Mouse (Mus musculus) regulatory T cell (primary cell): ENCODE measurements around the gene Uevld.
"Not testable (repeated sequence)": the region's sequence is repeated elsewhere in the genome, so short reads cannot be mapped to it uniquely, and the experiment has no call there.

ENCODE experiments used
- in situ Hi-C: fragments of 300-600 bp; cut with MboI, MseI; formaldehyde crosslinking; loops from one replicate; pipeline ENCODE4 v1.15.1; 2025; ENCODE audit warnings: high pct_unique_total_duplicates

The Uevld gene

GRCm38 (mm10) chr7:46957831-46958691 is at the start of gene Uevld:
Uevld (minus strand) TSS chr7:46958527.
- in situ Hi-C loops: no loop called here

GRCm38 (mm10) chr7:47007818-47008167 is 49.5 kb upstream of the Uevld start:
- in situ Hi-C loops: loop anchor here (5.0 kb wide), 1 partner anchor 165 kb away; the partner anchor contains the start of gene Ldha

- in situ Hi-C loops: loop anchor here (5.0 kb wide), 1 partner anchor 165 kb away; the partner anchor contains the start of gene Ldha
Observed at GRCm38 (mm10) chr7:47007109-47007780, 48.9 kb upstream of the Uevld start.

- in situ Hi-C loops: no loop called here
Observed at GRCm38 (mm10) chr7:47003411-47004115, 45.2 kb upstream of the Uevld start.

GRCm38 (mm10) chr7:47001900-47002275 is 43.6 kb upstream of the Uevld start:
- in situ Hi-C loops: no loop called here

GRCm38 (mm10) chr7:47001125-47001899 is 43.0 kb upstream of the Uevld start:
- in situ Hi-C loops: no loop called here

GRCm38 (mm10) chr7:47000644-47000983 is 42.3 kb upstream of the Uevld start:
- in situ Hi-C loops: no loop called here

- in situ Hi-C loops: no loop called here
Observed at GRCm38 (mm10) chr7:46999983-47000643, 41.8 kb upstream of the Uevld start.

- in situ Hi-C loops: no loop called here
Observed at GRCm38 (mm10) chr7:46998942-46999341, 40.6 kb upstream of the Uevld start.

- in situ Hi-C loops: no loop called here
Observed at GRCm38 (mm10) chr7:46997644-46998395, 39.5 kb upstream of the Uevld start.

GRCm38 (mm10) chr7:46997008-46997407 is 38.7 kb upstream of the Uevld start:
- in situ Hi-C loops: no loop called here

GRCm38 (mm10) chr7:46995558-46995957 is 37.2 kb upstream of the Uevld start:
- in situ Hi-C loops: no loop called here

- in situ Hi-C loops: no loop called here
Observed at GRCm38 (mm10) chr7:46993079-46993478, 34.8 kb upstream of the Uevld start.

GRCm38 (mm10) chr7:46989387-46989786 is 31.1 kb upstream of the Uevld start:
- in situ Hi-C loops: not testable (repeated sequence)

GRCm38 (mm10) chr7:46987073-46987472 is 28.7 kb upstream of the Uevld start:
- in situ Hi-C loops: no loop called here

- in situ Hi-C loops: no loop called here
Observed at GRCm38 (mm10) chr7:46986646-46987045, 28.3 kb upstream of the Uevld start.

GRCm38 (mm10) chr7:46985718-46986505 is 27.6 kb upstream of the Uevld start:
- in situ Hi-C loops: no loop called here

- in situ Hi-C loops: no loop called here
Observed at GRCm38 (mm10) chr7:46983280-46983679, 25.0 kb upstream of the Uevld start, which contains the start of gene Gm9999. Gm9999 (plus strand) TSS chr7:46983580.

GRCm38 (mm10) chr7:46975456-46975855 is 17.1 kb upstream of the Uevld start:
- in situ Hi-C loops: no loop called here
